Mouse (Mus musculus) bone marrow macrophage, adult 2 months (primary cell): ENCODE data around the gene Sbno2.

Experiments
- CTCF ChIP-seq: IDR thresholded peaks from 2 replicates; pipeline ENCODE4 v1.5.1; 2012; ENCODE audit warnings: low read depth, mild to moderate bottlenecking, low read length, moderate library complexity
- POLR2A ChIP-seq: IDR thresholded peaks from 2 replicates; pipeline ENCODE4 v1.6.1; 2012; ENCODE audit warnings: mild to moderate bottlenecking, low read depth, low read length, borderline replicate concordance

GRCm38 (mm10) chr10:80057683-80058326 lies 47.6 kb downstream of the Sbno2 start:
- TF ChIP-seq CTCF (no peak), POLR2A (no peak)
